Mouse (Mus musculus): ENCODE data around the gene Cckar.

The Cckar gene

DNA sequence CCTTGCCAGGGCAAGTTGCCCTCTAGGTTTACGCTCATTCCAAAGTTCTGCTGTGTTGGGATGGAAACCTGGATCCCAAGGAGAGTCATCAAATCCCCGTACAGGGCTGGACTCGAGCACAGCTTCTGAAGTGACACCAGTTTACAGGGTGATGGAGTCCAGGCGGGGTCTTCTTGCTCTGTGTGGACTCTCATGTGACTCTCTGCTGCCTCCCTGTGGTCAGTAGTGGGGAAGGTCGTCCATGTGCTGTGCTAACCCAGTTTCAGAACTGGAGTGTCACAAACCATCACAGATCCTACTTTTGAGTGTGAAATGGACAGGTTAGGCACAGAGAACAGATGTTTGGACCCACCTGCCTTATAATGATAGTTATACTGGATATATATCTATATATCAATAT lies 35.2 kb downstream of the Cckar start:
- DNase-seq = peak; percentile 93

DNA sequence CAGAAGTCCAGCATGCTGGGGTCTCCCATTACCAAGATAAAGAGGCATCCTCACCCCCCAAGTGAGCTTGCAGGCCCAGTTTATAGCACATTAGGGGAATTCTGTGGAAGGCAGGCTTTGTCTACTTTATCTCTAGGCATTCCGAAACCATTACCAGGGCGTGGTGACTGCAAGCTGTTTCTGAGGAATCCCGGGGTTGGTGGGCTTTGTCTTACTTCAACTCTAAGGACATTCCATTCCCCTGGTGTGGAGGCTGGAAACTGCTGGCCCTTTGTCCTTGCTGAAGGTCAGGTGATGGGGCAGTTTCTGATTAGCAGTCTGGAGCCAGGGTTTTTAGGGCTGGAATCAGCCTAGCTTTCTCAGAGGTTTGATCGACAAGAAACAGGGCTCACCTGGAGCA lies 36.0 kb downstream of the Cckar start:
- peak; percentile 31 for DNase-seq

DNA sequence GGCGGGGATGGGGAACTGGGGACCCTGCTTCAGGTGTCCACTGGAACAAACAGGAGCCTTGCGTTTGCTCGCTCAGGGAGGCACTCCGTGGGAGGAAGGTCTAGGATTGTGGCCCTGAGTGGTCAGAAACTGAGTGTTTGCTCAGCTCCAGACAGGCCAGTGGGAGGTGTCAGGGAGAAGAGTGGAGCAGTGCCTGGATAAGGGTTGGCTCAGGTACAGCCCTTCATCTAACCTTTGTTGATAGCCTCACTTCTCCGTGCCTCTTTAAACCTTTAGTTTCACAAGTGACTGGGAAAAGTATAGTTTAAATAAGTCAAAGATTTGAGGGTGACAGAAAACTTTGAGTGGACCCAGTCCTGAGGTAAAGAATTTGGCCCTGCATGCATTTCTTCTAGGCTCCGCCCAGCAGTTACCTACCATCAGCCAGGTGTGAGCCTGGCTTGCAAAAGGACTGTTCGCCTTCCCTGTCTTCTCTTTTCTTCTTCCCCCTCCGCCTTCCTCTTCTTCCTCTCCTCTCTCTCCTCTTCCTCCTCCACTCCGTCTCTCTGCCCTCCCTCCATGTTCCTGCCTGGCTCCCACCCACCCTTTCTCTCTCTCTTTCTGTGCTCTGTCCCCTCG lies 37.1 kb downstream of the Cckar start:
- DNase-seq = peak; percentile 84

DNA sequence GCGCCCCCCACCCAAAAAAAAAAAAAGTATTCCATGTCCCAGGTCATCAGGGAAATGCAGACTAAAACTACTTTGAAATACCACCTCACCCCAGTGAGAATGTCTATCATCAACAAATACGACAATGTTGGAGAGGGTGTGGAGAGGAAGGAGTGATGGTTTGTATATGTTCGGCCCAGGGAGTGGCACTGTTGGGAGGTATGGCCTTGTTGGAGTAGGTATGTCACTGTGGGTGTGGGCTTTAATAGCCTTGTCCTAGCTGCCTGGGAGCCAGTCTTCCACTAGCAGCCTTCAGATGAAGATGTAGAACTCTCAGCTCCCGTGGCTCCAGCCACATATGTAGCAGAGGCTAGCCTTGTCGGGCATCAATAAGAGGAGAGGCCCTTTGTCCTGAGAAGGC lies 39.5 kb downstream of the Cckar start:
- no peak for DNase-seq

DNA sequence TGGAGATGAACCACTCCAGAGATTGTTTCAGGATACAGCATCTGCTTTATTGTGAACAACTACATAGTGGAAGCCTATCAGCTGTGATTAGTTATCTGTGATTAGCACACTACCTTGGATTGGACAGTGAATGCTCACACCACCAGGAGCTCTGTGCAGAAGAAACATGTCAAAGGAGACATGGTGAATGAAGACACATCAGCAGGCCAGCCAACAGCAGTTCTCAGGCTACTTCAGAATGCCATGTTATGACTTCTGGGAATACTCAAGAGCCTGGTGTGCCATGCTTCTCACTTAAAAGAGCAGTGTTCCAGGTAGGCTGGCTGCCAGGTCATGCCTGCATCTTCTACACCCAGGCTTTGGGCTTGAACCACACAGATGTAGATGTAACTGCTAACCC lies 43.8 kb downstream of the Cckar start:
- peak; percentile 80 for DNase-seq

DNA sequence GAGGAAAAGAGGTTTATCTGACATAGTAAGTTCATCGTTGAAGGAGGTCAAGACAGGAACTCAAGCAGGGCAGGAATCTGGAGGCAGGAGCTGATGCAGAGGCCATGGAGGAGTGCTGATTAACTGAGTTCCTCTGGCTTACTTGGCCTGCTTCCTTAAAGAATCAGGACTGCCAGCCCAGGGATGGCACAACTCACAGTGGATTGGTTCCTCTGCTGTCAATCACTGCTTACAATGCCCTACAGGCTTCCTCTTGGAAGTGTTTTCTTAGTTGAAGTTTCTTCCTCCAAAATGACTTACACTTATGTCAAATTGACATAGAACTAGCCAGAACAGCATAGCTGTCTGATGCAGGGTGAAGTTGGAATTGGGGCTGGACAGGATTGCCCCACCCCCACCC lies 45.1 kb downstream of the Cckar start:
- peak; percentile 45 for DNase-seq

DNA sequence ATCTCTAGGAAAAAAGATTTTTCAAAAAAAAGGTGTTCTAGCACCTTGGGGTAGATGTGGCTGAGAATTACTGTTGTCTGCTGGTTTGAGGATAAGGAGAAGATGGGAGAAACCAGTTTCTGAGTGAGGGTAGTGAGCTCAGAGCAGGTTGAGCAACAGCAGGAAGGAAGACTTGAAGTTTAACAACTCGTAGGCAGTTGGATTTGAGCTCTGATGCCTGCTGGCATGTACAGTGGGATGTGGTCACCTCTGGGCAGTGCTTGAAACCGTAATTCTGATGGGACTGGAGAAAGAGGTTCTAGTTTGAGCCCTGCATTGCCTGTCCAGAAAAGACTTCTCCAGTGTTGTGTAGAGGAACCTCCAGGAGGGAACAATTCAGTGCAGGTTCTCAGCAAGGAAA lies 46.0 kb downstream of the Cckar start:
- DNase-seq = peak; percentile 37

DNA sequence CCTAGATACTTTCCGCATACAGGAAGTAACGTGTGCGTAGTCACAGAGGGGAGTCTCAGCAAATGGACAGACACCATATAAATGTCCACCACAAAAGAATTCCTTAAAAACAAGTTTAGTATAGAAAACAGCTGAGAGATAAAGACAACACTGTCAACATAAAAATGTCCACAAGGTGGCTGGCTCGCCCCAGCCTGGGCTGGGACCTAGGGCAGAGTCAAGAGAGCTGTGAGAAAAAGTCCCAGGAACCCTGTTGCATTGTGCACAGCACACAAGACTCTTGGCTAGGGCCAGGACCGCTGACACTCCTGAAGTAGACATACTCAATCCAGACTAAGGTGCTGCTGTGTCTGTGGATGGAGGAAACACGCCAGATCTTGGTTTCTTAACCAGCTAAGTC lies 49.6 kb downstream of the Cckar start:
- no peak for DNase-seq

DNA sequence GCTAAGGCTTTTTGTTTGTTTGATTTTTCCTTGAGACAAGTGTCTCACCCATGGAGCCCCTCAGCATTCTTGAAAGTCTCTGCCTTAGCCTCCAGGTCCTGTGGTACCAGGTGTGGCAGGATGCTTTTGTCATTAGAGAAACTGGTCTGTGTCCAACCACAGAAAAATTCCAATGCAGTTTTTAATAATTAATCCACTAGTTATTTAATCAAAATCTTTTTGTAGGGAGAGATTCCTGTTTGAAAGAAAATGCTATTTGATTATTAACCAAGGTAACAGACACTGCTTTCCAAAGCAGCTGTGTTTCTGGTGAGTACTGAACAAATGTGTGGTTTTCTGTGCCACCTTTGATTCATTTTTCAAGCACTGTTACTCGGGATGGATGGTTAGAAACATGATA lies 50.9 kb downstream of the Cckar start:
- no peak for DNase-seq
